Mouse (Mus musculus) olfactory bulb, adult 2 months (tissue): ENCODE data around the gene Fabp3.

ENCODE experiments used
- CTCF ChIP-seq: fragments of 200-500 bp; IDR thresholded peaks from 2 replicates; pipeline ENCODE4 v1.5.1; 2012; ENCODE audit warnings: low read depth, mild to moderate bottlenecking, low read length, moderate library complexity; ENCODE audit not compliant: insufficient read depth
- POLR2A ChIP-seq: fragments of 200-500 bp; IDR thresholded peaks from 2 replicates; pipeline ENCODE4 v1.6.1; 2012; ENCODE audit warnings: mild to moderate bottlenecking, low read depth, low read length, moderate library complexity; ENCODE audit not compliant: insufficient read depth

GRCm38 (mm10) chr4:130304746-130305145 is 3.6 kb upstream of the Fabp3 start:
- TF ChIP-seq CTCF: no peak
- TF ChIP-seq POLR2A: no peak
